In the genomic region with DNA sequence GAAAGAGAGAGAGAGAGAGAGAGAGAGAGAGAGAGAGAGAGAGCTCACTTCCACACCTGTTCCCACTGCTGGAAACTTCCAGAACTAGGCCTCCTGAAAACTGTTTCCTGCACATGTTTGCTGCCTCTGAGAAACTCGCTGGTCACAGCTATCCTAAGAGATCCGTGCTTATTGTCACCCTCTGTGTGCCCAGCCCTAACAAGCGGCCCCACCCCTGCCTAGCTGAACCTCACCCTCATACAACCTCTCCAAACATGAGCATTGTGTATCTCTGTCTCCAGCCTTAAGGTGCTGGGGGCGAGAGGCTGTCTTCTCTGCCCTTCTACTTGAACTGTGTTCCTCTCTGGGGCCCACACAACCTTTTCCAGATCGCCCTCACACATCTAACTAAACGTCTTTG, we compare ENCODE assay signal across 16 mouse cellular contexts.
"Had no signal": no experiment of that assay in that cellular context is flagged by ENCODE, and none has a peak within 500 bp of the region (broad histone marks: within the 10 kb centered on the region; RNA-seq: fewer than 3 reads in every experiment).

No protein-coding gene starts in this region.

- DNase-seq: lung, adult 18-20 months; lung, embryonic 14.5 days; lung, postnatal 4 days; retina, postnatal 1 day; right cerebral cortex, postnatal 14 days; thymus, adult 2 months; thymus, postnatal 25 days; thymus, postnatal 4 days had no signal

- H3K4me3 ChIP-seq: midbrain, embryonic 13.5 days; midbrain, embryonic 15.5 days; myocyte; neural tube, embryonic 13.5 days; neural tube, embryonic 15.5 days; stomach, embryonic 15.5 days had no signal

- H3K9me3 ChIP-seq: midbrain, embryonic 13.5 days; midbrain, embryonic 15.5 days; neural tube, embryonic 13.5 days; neural tube, embryonic 15.5 days; stomach, embryonic 15.5 days had no signal

- H3K27me3 ChIP-seq: midbrain, embryonic 13.5 days; midbrain, embryonic 15.5 days; neural tube, embryonic 13.5 days; neural tube, embryonic 15.5 days; stomach, embryonic 15.5 days had no signal

- H3K9ac ChIP-seq: lung, embryonic 14.5 days; midbrain, embryonic 13.5 days; midbrain, embryonic 15.5 days; neural tube, embryonic 13.5 days; neural tube, embryonic 15.5 days; stomach, embryonic 15.5 days had no signal

- H3K36me3 ChIP-seq: midbrain, embryonic 13.5 days; midbrain, embryonic 15.5 days; neural tube, embryonic 13.5 days; neural tube, embryonic 15.5 days; stomach, embryonic 15.5 days had no signal

- H3K4me1 ChIP-seq: stomach, embryonic 15.5 days had no signal

- H3K4me2 ChIP-seq: lung, embryonic 14.5 days; midbrain, embryonic 11.5 days; midbrain, embryonic 13.5 days; midbrain, embryonic 15.5 days; neural tube, embryonic 13.5 days; neural tube, embryonic 15.5 days; stomach, embryonic 15.5 days had no signal

- H3K27ac ChIP-seq: midbrain, embryonic 13.5 days; midbrain, embryonic 15.5 days; neural tube, embryonic 13.5 days; neural tube, embryonic 15.5 days; stomach, embryonic 15.5 days; stomach, postnatal 0 days had no signal
